20 mouse cellular contexts compared by ENCODE assay signal in genomic region chr2:32142368-32142767, GRCm38 (mm10).
"Had no signal": no experiment of that assay in that cellular context is flagged by ENCODE, and none has a peak within 500 bp of the region (broad histone marks: within the 10 kb centered on the region; RNA-seq: fewer than 3 reads in every experiment).

No protein-coding gene starts in this region.

- H3K9ac ChIP-seq: liver, embryonic 13.5 days; liver, embryonic 15.5 days; liver, postnatal 0 days; lung, embryonic 14.5 days; neural tube, embryonic 13.5 days; neural tube, embryonic 15.5 days had no signal

- ATAC-seq: liver, postnatal 0 days; midbrain, embryonic 16.5 days had no signal

- H3K36me3 ChIP-seq: liver, embryonic 13.5 days; liver, embryonic 15.5 days; neural tube, embryonic 13.5 days; neural tube, embryonic 15.5 days had no signal

- H3K9me3 ChIP-seq: liver, embryonic 13.5 days; liver, embryonic 15.5 days; megakaryocyte, embryonic 14.5 days; neural tube, embryonic 13.5 days; neural tube, embryonic 15.5 days had no signal

- H3K4me2 ChIP-seq: liver, embryonic 13.5 days; liver, embryonic 15.5 days; lung, embryonic 14.5 days; midbrain, embryonic 11.5 days; neural tube, embryonic 13.5 days; neural tube, embryonic 15.5 days had no signal

- DNase-seq: liver, embryonic 13.5 days; liver, postnatal 0 days; lung, embryonic 14.5 days; midbrain, embryonic 14.5 days; retina, postnatal 1 day; right cerebral cortex, adult 18-20 months; right cerebral cortex, postnatal 25 days; right cerebral cortex, postnatal 4 days; spleen, adult 18-20 months; thymus, adult 18-20 months; thymus, postnatal 14 days; thymus, postnatal 36 days had no signal

- H3K27ac ChIP-seq: liver, embryonic 13.5 days; liver, embryonic 15.5 days; macrophage; neural tube, embryonic 13.5 days; neural tube, embryonic 15.5 days had no signal

- H3K27me3 ChIP-seq: liver, embryonic 13.5 days; liver, embryonic 15.5 days; megakaryocyte, embryonic 14.5 days; neural tube, embryonic 13.5 days; neural tube, embryonic 15.5 days had no signal

- H3K4me3 ChIP-seq: liver, embryonic 13.5 days; liver, embryonic 15.5 days; megakaryocyte, embryonic 14.5 days; myocyte; neural tube, embryonic 13.5 days; neural tube, embryonic 15.5 days had no signal
